Mouse (Mus musculus) forebrain, embryonic 13.5 days (tissue): ENCODE measurements around the gene Vps50. TPM values are rescaled to one million over a fixed set of nuclear protein-coding genes. Genes with fewer than 3 reads are reported as not detected.
A peak's percentile ranks its signal among the peaks of the same experiment; 100 is the strongest.

Source experiments
- ATAC-seq: fragments of 200-750 bp; cut with Nextera tagmentation; 2 replicates; pipeline ENCODE4 v1.8.0; 2017
- H3K27ac ChIP-seq: fragments of 300-500 bp; sonication (generic); 2 replicates; pipeline ENCODE4 v1.5.1; 2015; ENCODE audit warnings: inconsistent platforms, mild to moderate bottlenecking, moderate library complexity
- H3K27me3 ChIP-seq: fragments of 300-500 bp; sonication (generic); 2 replicates; pipeline ENCODE4 v1.6.1; 2015; ENCODE audit warnings: mild to moderate bottlenecking, inconsistent platforms
- H3K36me3 ChIP-seq: fragments of 300-500 bp; sonication (generic); 2 replicates; pipeline ENCODE4 v1.6.1; 2015; ENCODE audit warnings: mild to moderate bottlenecking, inconsistent platforms; ENCODE audit not compliant: poor library complexity, severe bottlenecking
- H3K4me1 ChIP-seq: fragments of 300-500 bp; sonication (generic); 2 replicates; pipeline ENCODE4 v1.6.1; 2015; ENCODE audit warnings: inconsistent platforms
- H3K4me2 ChIP-seq: fragments of 300-500 bp; sonication (generic); 2 replicates; pipeline ENCODE4 v1.6.1; 2015; ENCODE audit warnings: inconsistent platforms, mild to moderate bottlenecking, moderate library complexity
- H3K4me3 ChIP-seq: fragments of 300-500 bp; sonication (generic); 2 replicates; pipeline ENCODE4 v1.5.1; 2015; ENCODE audit warnings: mild to moderate bottlenecking, inconsistent platforms
- H3K9ac ChIP-seq: fragments of 300-500 bp; sonication (generic); 2 replicates; pipeline ENCODE4 v1.6.1; 2015; ENCODE audit warnings: mild to moderate bottlenecking, inconsistent platforms
- H3K9me3 ChIP-seq: fragments of 300-500 bp; sonication (generic); replicated peaks from 2 replicates; pipeline ENCODE4 v1.6.1; 2016; ENCODE audit warnings: inconsistent platforms
- WGBS: fragments of 180-500 bp; shearing (Covaris S2); methylation state at CpG from one replicate; pipeline ENCODE4 v1.1.7; 2015; 5-methylcytosine and 5-hydroxymethylcytosine counted together
- polyA plus RNA-seq: library from polyadenylated mRNA; unstranded; fragments of >200 nt; fragmentation: Nextera tagmentation; extraction: Ambion mirVana; gene quantifications from 2 replicates; pipeline ENCODE4 v1.2.1, GENCODE M21; 2015

Vps50 gene
- polyA plus RNA-seq = 46.2 and 48.5 TPM in 2 replicates

DNA sequence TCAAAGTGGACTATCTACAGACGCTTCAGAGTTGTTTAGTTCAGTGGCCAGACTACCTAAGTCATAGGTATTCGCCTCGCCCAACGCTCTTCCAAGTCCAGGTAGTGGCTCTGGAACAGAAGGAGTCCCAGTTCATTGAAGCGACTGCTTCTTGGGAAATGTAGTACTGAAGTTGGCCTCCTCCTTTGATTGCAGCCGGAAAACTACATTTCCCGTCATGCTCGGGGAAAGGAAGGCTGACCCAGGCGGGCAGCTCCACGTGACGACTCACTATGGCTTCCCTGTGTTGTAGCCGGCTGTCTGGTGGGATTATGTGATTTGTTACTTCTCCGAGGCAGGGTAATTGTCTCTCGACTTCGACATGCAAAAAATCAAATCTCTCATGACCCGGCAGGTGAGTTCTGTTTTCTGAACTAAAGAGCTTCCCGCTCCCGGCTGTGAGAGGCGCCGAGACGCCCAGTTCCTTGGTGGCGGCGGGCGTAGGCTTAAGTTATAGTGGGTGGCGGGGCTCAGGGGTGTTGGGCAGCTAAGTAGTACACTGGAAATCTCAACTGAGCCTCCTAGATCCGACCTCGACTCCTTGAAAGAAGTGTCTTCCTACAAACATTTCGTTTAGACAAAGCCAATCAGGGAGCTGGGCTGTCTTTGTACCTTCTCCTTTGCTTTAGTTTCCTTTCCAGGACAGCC, at the start of gene Vps50, which contains the start of gene Hepacam2:
TSS of gene Vps50 (plus strand) at position 221 of the 687 bp plus-strand sequence.
TSS of gene Hepacam2 (minus strand) at position 137 of the 687 bp plus-strand sequence.
- under 1% methylated on average over 28 of the region's 28 CpGs for WGBS

DNA sequence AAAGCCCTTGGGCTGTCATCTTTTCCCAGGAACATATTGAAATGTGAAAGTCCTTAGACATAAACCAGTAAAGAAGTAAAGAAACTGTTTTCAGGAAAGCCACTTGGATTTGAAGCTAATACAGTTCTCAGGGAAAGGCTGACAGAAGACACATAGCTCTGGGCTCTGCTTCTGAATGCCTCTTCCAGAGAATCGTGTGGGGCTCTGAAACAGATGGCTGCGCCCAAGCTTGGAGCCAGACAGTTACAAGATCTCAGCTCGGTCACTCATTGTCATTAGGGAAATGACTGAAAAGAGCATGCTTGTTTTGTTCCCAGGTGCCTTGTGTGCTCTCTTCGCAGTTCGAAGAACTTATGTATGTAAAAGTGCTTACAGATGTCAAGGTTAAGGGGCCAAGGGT, 43.8 kb upstream of the Vps50 start:
- no peak for ATAC-seq
- no peaks in the 10 kb centered on the region for H3K27me3 ChIP-seq
- no peak overlapping the region for H3K4me2 ChIP-seq
- H3K27ac ChIP-seq = no peak overlapping the region
- H3K9me3 ChIP-seq = no peaks in the 10 kb centered on the region
- no peak overlapping the region for H3K4me3 ChIP-seq
- 77% methylated on average over 5 of the region's 5 CpGs for WGBS
- no peaks in the 10 kb centered on the region for H3K36me3 ChIP-seq
- H3K4me1 ChIP-seq = no peaks in the 10 kb centered on the region
- H3K9ac ChIP-seq = no peak overlapping the region

More for the DNA sequence above, at the start of gene Vps50, which contains the start of gene Hepacam2:
- Histone ChIP-seq H3K9me3 (no peaks in the 10 kb centered on the region), H3K36me3 (no peaks in the 10 kb centered on the region), H3K4me3 (peak within 1 kb of the TSS; percentile 59), H3K9ac (peak within 1 kb of the TSS; percentile 71), H3K27me3 (no peaks in the 10 kb centered on the region), H3K4me2 (peak within 1 kb of the TSS; percentile 92), H3K4me1 (peaks cover 12% of the 10 kb centered on the region), H3K27ac (no peak within 1 kb of the TSS)
- ATAC-seq = peak; percentile 100

DNA sequence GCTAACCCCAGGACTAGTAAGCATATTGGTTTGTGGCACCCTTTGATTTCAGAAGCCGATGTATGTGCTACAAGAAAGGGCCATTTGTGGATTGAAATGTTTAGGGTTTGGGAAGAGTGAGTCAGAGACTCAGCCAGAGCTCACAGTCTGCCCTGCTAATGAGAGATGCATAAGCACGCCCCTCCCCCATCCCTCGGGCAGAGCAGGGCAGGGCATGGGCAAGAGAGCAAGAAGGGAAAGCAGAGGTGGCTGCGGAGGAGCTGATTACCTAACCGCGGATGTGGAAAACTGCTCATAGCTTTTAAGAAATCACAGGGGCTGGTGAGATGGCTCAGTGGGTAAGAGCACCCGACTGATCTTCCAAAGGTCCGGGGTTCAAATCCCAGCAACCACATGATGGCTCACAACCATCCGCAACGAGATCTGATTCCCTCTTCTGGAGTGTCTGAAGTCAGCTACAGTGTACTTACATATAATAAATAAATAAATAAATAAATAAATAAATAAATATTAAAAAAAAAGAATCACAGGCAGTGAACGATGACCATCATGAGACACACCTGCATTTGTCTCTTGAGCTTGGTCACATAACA, 42.1 kb upstream of the Vps50 start:
- no peak for ATAC-seq
- Histone ChIP-seq H3K27me3 (no peaks in the 10 kb centered on the region), H3K4me3 (no peak overlapping the region), H3K27ac (no peak overlapping the region), H3K36me3 (no peaks in the 10 kb centered on the region), H3K9me3 (no peaks in the 10 kb centered on the region), H3K4me1 (no peaks in the 10 kb centered on the region), H3K9ac (no peak overlapping the region), H3K4me2 (no peak overlapping the region)
- WGBS = 76% methylated on average over 11 of the region's 11 CpGs

DNA sequence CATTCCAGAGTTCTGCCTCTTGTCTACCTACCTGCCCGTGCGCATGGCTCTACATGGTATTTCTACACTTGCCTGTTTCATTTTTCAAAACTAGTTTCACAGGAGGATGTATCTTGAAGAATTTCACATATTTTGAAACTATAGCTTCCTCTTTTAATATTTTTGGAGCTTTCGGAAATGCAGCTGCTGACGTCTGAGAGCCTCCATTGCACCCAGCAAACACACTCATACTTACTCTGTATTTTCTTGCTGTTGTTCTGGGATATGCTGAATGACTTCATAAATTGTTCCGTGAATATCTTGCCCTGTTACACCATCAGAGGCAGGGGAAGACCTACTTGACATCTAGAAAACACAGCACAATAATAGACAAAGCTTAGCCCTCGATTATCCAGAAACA, 35.2 kb upstream of the Vps50 start:
- H3K27ac ChIP-seq = no peak overlapping the region
- no peak overlapping the region for H3K9ac ChIP-seq
- no peaks in the 10 kb centered on the region for H3K36me3 ChIP-seq
- H3K4me1 ChIP-seq = no peaks in the 10 kb centered on the region
- 82% methylated on average over 6 of the region's 6 CpGs for WGBS
- H3K9me3 ChIP-seq = no peaks in the 10 kb centered on the region
- no peak for ATAC-seq
- no peaks in the 10 kb centered on the region for H3K27me3 ChIP-seq
- no peak overlapping the region for H3K4me2 ChIP-seq
- no peak overlapping the region for H3K4me3 ChIP-seq

DNA sequence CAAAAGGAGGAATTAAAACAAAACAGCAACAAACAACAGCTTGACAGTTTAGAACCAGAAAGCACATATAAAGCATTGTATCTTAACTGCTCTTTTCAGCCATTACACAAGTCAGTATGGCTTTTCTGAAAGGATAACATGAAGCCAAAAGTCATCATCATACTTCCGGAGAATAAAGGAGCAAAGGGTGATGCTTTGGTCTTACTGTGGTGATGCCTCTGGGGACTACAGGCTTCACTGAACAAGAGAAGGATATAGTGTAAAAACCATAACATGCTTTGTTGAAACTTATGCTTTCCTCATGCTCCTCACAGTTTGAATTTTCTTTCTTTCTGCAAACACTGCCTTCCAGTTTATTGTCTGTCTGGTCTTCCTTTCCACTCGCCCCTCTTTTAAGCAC, 34.6 kb upstream of the Vps50 start:
- Histone ChIP-seq H3K4me1 (no peaks in the 10 kb centered on the region), H3K27ac (no peak overlapping the region), H3K9me3 (no peaks in the 10 kb centered on the region), H3K9ac (no peak overlapping the region), H3K27me3 (no peaks in the 10 kb centered on the region), H3K36me3 (no peaks in the 10 kb centered on the region), H3K4me2 (no peak overlapping the region), H3K4me3 (no peak overlapping the region)
- 89% methylated on average over 2 of the region's 2 CpGs for WGBS
- no peak for ATAC-seq

DNA sequence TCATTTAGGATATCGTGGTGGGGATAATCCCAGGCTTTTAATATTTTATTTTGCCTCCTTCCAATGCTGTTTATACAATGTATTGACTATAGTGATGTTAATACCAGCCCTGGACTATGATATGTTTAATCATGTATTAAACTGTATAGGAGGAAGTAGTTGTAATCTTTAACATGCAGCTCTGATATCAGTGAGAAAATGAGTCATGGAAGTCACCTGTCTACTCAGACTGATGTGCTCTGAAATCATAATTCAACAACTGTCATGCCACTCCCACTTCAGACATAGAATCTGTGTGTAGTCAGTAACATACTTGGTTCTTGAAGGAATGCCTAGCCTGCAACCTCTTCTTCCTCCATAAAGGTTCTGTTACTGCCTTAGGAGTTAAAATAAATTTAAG, 29.6 kb upstream of the Vps50 start:
- Histone ChIP-seq H3K27me3 (no peaks in the 10 kb centered on the region), H3K36me3 (no peaks in the 10 kb centered on the region), H3K4me1 (no peaks in the 10 kb centered on the region), H3K9ac (no peak overlapping the region), H3K4me3 (no peak overlapping the region), H3K27ac (no peak overlapping the region), H3K4me2 (no peak overlapping the region), H3K9me3 (no peaks in the 10 kb centered on the region)
- 64% methylated on average over 1 of the region's 1 CpGs for WGBS
- no peak for ATAC-seq

DNA sequence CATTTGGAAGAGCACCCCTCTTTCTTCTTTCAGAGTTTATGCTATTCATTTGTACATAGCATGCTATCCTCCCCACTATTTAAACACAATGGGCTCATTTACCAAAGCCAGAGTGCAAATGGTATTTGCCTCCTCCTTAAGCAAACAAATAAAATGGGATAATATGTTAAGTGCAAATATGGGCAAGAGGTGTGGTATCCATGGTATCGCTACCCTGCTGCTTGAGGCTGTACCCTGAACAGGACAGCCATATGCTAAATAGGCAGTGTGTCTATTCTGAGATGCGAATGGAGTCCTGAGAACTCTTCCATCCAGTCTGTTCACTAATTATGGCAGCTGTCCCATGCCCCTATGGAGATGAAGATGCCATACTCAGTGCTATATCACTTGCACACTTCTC, 27.5 kb upstream of the Vps50 start:
- H3K4me2 ChIP-seq = no peak overlapping the region
- 79% methylated on average over 2 of the region's 2 CpGs for WGBS
- H3K9ac ChIP-seq = no peak overlapping the region
- H3K4me1 ChIP-seq = no peaks in the 10 kb centered on the region
- no peak overlapping the region for H3K27ac ChIP-seq
- H3K9me3 ChIP-seq = no peaks in the 10 kb centered on the region
- no peak for ATAC-seq
- no peak overlapping the region for H3K4me3 ChIP-seq
- no peaks in the 10 kb centered on the region for H3K36me3 ChIP-seq
- H3K27me3 ChIP-seq = no peaks in the 10 kb centered on the region

DNA sequence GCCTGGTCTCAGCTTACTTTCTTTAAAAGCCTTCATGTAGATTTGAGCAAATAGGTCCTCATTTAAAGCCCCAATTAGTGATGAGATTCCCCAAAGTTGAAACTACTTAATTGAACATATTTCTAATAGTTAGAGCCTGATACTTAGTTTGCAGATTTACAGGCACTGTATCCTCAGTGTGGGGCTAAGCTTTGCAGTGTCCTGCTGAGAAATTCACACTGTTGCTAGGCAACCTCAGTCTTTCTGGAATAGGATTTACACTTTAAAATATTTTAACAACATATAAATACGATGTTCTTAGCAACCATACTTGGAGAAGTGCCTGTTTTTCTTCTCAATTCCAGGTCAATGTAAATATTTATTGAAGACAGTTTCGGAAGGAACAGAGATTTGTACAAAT, 21.9 kb upstream of the Vps50 start:
- H3K36me3 ChIP-seq = no peaks in the 10 kb centered on the region
- no peaks in the 10 kb centered on the region for H3K27me3 ChIP-seq
- no peak for ATAC-seq
- no peak overlapping the region for H3K27ac ChIP-seq
- WGBS = 48% methylated on average over 2 of the region's 2 CpGs
- no peaks in the 10 kb centered on the region for H3K9me3 ChIP-seq
- no peaks in the 10 kb centered on the region for H3K4me1 ChIP-seq
- H3K9ac ChIP-seq = no peak overlapping the region
- H3K4me2 ChIP-seq = no peak overlapping the region
- no peak overlapping the region for H3K4me3 ChIP-seq

DNA sequence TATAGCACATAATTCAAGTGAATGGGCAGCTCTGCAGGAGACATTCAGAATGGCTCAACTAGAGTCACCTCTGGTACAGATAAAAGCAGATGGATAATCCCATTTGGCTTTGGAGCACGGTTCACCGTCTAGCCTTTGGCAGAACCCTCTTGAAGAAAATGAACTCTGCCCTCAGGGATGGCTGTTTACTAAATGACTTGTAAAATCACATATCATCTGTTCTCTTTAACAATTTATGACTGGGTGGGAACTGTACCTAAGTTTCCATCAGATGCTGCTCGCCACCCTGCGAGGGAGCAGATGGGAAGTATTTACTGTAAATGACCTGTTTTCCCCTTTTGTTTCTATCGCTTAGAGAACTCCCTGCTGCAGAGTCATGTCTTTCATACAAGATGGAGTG, 18.3 kb upstream of the Vps50 start:
- no peak overlapping the region for H3K4me3 ChIP-seq
- H3K4me2 ChIP-seq = no peak overlapping the region
- ATAC-seq = no peak
- H3K27ac ChIP-seq = no peak overlapping the region
- H3K9me3 ChIP-seq = no peaks in the 10 kb centered on the region
- no peaks in the 10 kb centered on the region for H3K27me3 ChIP-seq
- no peaks in the 10 kb centered on the region for H3K36me3 ChIP-seq
- H3K9ac ChIP-seq = no peak overlapping the region
- 60% methylated on average over 5 of the region's 5 CpGs for WGBS
- H3K4me1 ChIP-seq = no peaks in the 10 kb centered on the region

DNA sequence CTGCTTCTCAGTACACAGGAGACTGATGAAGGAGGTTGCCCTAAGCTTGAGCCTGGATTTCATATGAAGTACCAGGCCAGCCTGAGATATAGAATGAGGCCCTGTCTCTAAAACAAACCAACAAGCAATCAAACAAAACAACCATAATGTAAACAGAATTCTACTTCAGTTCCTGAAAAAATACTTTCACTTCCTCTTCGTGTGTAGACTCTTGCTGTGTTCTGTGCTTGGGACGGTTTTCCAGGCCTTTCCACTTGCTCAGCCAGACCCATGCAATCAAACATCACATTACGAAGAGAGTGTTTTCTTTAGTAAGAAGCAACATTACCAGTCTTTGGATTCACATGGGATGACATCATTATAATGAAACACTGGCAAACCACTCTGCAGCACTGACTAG, 16.5 kb upstream of the Vps50 start:
- no peaks in the 10 kb centered on the region for H3K36me3 ChIP-seq
- no peak overlapping the region for H3K4me2 ChIP-seq
- no peaks in the 10 kb centered on the region for H3K9me3 ChIP-seq
- 86% methylated on average over 3 of the region's 3 CpGs for WGBS
- H3K27ac ChIP-seq = no peak overlapping the region
- H3K4me1 ChIP-seq = no peaks in the 10 kb centered on the region
- no peak overlapping the region for H3K9ac ChIP-seq
- H3K4me3 ChIP-seq = no peak overlapping the region
- no peak for ATAC-seq
- no peaks in the 10 kb centered on the region for H3K27me3 ChIP-seq

DNA sequence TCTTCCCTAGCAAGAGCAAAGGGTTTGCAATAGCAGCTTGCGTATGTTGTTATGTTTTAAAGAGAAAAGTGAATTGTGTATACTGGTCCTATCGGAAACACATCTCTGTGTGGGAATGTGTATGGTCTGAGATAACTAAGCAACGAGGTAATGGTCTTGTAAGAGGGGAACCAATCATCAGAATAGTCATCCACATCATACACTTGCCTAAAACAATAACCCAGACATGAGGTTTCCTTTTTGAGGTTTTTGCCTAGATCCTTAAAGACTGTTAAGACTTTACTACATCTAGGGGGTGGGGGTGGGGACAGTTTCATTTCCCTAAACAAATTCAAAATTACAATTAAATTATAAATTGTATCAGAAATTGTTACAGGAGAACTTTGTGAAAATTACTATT, 13.0 kb upstream of the Vps50 start:
- Histone ChIP-seq H3K36me3 (no peaks in the 10 kb centered on the region), H3K27ac (no peak overlapping the region), H3K4me1 (no peaks in the 10 kb centered on the region), H3K27me3 (no peaks in the 10 kb centered on the region), H3K9me3 (no peaks in the 10 kb centered on the region), H3K4me2 (no peak overlapping the region), H3K9ac (no peak overlapping the region), H3K4me3 (no peak overlapping the region)
- ATAC-seq = no peak
- 84% methylated on average over 3 of the region's 3 CpGs for WGBS

DNA sequence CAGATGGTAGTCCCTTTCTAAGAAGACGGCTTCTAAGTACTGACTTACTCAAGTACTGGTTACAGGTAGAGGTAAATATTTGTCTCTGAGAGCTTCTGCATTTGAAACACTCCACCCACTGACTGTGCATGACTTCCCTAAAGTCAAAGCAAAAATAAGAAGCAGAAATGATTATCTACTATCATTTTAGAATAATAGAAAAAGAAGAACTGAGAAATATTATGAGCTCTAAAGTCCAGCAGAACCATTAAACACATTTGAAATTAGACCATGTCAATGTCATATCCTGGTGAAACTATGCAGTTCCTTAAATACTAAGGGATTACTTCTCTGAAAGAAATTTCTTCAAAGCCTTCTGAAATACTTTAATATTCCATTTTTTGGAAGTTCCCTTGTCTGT, 10.8 kb upstream of the Vps50 start:
- Histone ChIP-seq H3K27me3 (no peaks in the 10 kb centered on the region), H3K27ac (no peak overlapping the region), H3K9me3 (no peaks in the 10 kb centered on the region), H3K4me1 (no peaks in the 10 kb centered on the region), H3K9ac (no peak overlapping the region), H3K4me3 (no peak overlapping the region), H3K36me3 (no peaks in the 10 kb centered on the region), H3K4me2 (no peak overlapping the region)
- ATAC-seq = no peak
- WGBS = 87% methylated on average over 1 of the region's 1 CpGs

DNA sequence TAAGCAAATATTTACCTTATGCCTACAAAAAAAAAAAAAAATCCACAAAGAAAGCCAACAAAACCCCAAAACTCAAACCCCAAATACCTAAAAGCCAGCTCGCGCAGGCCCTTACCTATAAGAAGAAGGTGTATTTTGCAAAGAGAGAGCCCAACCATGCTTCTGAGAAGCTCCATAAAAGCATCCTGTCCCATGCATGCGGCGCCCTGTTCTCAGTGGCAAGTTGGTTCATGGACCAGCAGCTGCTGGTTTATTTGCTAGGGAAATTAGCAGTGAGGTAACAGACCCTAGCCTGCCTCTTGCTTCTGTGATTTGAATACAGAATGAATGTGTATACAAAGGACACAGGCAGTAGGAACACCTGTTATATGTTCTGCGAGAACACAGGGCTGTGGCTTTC, 3.9 kb upstream of the Vps50 start:
- peaks cover 7% of the 10 kb centered on the region for H3K4me1 ChIP-seq
- no peak overlapping the region for H3K27ac ChIP-seq
- 80% methylated on average over 5 of the region's 5 CpGs for WGBS
- no peak overlapping the region for H3K4me3 ChIP-seq
- no peaks in the 10 kb centered on the region for H3K27me3 ChIP-seq
- no peaks in the 10 kb centered on the region for H3K36me3 ChIP-seq
- no peak overlapping the region for H3K9ac ChIP-seq
- ATAC-seq = no peak
- H3K9me3 ChIP-seq = no peaks in the 10 kb centered on the region
- H3K4me2 ChIP-seq = no peak overlapping the region
